Mouse (Mus musculus) limb, embryonic 13.5 days (tissue): ENCODE measurements around the gene Pfn2. TPM values are rescaled to one million over a fixed set of nuclear protein-coding genes. Genes with fewer than 3 reads are reported as not detected.
"Not testable (repeated sequence)": the region's sequence is repeated elsewhere in the genome, so short reads cannot be mapped to it uniquely, and the experiment has no call there.

Experiments used
- ATAC-seq: fragments of 200-750 bp; cut with Nextera tagmentation; 2 replicates; pipeline ENCODE4 v1.8.0; 2017; ENCODE audit warnings: low read depth, moderate number of reproducible peaks, moderate TSS enrichment; ENCODE audit not compliant: low FRiP score
- H3K27ac ChIP-seq: fragments of 300-500 bp; sonication (generic); 2 replicates; pipeline ENCODE4 v1.5.1; 2015; ENCODE audit warnings: inconsistent platforms, mild to moderate bottlenecking, moderate library complexity
- H3K27me3 ChIP-seq: fragments of 300-500 bp; sonication (generic); 2 replicates; pipeline ENCODE4 v1.6.1; 2015; ENCODE audit warnings: mild to moderate bottlenecking, inconsistent platforms
- H3K36me3 ChIP-seq: fragments of 300-500 bp; sonication (generic); 2 replicates; pipeline ENCODE4 v1.6.1; 2015; ENCODE audit warnings: inconsistent platforms, mild to moderate bottlenecking, moderate library complexity
- H3K4me1 ChIP-seq: fragments of 300-500 bp; sonication (generic); 2 replicates; pipeline ENCODE4 v1.6.1; 2015; ENCODE audit warnings: inconsistent platforms
- H3K4me2 ChIP-seq: fragments of 300-500 bp; sonication (generic); replicated peaks from 2 replicates; pipeline ENCODE4 v1.6.1; 2015; ENCODE audit warnings: inconsistent platforms, mild to moderate bottlenecking, moderate library complexity
- H3K4me3 ChIP-seq: fragments of 300-500 bp; sonication (generic); 2 replicates; pipeline ENCODE4 v1.5.1; 2015; ENCODE audit warnings: moderate library complexity, mild to moderate bottlenecking, inconsistent platforms
- H3K9ac ChIP-seq: fragments of 300-500 bp; sonication (generic); 2 replicates; pipeline ENCODE4 v1.6.1; 2015; ENCODE audit warnings: mild to moderate bottlenecking, inconsistent platforms
- H3K9me3 ChIP-seq: fragments of 300-500 bp; sonication (generic); 2 replicates; pipeline ENCODE4 v1.6.1; 2016; ENCODE audit warnings: inconsistent platforms
- WGBS: fragments of 180-500 bp; shearing (Covaris S2); methylation state at CpG from one replicate; pipeline ENCODE4 v1.1.7; 2015; 5-methylcytosine and 5-hydroxymethylcytosine counted together
- polyA plus RNA-seq: library from polyadenylated mRNA; unstranded; fragments of >200 nt; fragmentation: Nextera tagmentation; extraction: Ambion mirVana; gene quantifications from 2 replicates; pipeline ENCODE4 v1.2.1, GENCODE M21; 2015

Pfn2 gene
- 176 and 177 TPM in 2 replicates for polyA plus RNA-seq

DNA sequence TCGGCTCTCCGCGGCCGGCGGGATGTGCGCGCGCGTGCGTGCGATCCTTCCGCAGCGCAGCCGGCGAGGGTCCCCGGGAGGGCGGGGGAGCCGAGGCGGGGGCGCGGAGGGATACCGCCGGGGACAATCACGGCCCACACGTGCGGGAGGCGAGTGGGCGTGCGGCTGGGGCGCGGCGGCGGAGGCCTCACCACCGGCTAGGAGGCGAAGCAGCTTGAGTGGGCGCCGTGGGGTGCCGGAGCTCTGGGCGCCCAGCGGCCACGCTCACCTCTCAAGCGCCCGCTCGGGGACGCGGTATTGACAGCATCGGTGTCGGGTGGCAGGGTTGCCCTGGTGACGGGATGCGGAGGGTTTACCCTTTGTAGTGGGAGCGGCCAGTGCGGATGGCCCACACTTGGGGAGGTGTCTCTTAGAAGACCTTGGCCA, at the start of gene Pfn2:
Gene Pfn2 (minus strand): TSS at position 320 of the 426 bp plus-strand sequence.
- H3K9ac ChIP-seq: peak within 1 kb of the TSS; percentile 94
- no peaks in the 10 kb centered on the region; the same call in 1 of the 2 replicates for H3K9me3 ChIP-seq

DNA sequence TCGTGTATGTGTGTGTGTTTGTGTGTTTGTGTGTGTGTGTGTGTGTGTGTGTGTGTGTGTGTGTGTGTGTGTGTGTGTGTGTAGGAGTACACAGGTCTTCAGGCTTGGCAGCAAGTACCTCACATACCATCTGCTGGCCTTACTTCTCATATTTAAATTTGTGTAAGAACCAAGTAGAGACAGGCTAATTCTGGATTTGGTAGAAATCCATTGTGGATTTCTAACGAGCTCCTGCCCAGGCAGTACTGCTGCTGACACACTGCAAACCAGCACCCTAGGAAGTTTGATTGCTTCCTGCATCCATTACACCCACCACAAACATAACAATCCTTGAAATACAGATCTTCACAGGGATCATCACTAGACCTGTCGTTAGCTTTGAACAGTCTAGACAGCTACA, 35.1 kb upstream of the Pfn2 start:
- Histone ChIP-seq H3K27me3 (no peaks in the 10 kb centered on the region), H3K27ac (no peak overlapping the region), H3K9me3 (peaks cover 3% of the 10 kb centered on the region; the same call in 1 of the 2 replicates), H3K4me2 (no peak overlapping the region), H3K4me1 (no peaks in the 10 kb centered on the region), H3K36me3 (no peaks in the 10 kb centered on the region), H3K9ac (no peak overlapping the region), H3K4me3 (no peak overlapping the region)
- ATAC-seq: no peak
- WGBS: 67% methylated on average over 3 of the region's 3 CpGs

More for the DNA sequence above, at the start of gene Pfn2:
- peaks cover 19% of the 10 kb centered on the region for H3K4me1 ChIP-seq
- H3K27me3 ChIP-seq: no peaks in the 10 kb centered on the region
- H3K4me2 ChIP-seq: peak within 1 kb of the TSS; percentile 76
- WGBS: under 1% methylated on average over 51 of the region's 52 CpGs
- H3K27ac ChIP-seq: peak within 1 kb of the TSS; percentile 92
- peak; percentile 85 for ATAC-seq
- H3K4me3 ChIP-seq: peak within 1 kb of the TSS; percentile 95
- H3K36me3 ChIP-seq: peaks cover 12% of the 10 kb centered on the region

DNA sequence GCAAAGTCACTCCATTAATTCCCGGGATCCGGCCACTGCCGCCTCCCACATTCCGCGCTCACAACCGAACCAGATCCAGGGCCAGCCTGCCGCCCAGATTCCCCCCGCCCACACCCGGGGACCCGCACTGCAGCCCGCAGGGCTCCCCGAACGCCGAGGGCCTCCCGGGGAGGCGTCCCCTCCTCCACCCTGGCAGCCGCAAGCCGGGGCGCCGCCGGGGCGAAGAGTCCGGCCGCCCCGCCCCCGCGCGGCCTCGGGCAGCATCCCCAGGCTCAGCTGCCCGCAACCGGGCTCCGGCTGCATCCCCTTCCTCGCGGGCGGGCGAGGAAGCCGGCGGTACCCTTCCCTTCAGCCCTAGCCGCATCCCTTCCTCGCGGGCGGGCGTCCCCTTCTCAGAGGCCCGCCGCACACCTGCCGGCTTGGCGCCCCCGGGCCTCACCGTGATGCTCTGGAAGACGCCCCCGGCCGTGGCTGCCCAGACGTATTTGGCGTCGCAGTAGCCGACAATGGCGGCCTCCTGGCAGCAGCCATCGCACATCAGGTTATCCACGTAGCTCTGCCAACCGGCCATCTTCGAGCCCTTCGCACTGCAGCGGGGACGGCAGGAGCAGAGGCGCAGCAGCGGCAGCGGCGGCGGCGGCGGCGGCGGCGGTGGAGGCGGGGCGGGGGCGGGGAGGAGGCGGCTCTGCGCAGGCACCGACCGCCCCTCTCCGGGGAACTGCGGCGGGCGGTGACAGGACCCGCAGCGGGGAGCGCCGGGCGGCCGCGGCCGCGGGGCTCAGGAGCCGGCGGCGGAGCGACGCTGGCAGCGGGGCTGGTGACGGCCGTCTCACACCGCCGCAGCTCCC, 743 bp downstream of the Pfn2 start:
- peak; percentile 89 for ATAC-seq
- peak overlapping the region; percentile 95 for H3K4me3 ChIP-seq
- H3K36me3 ChIP-seq: peaks cover 19% of the 10 kb centered on the region
- H3K9me3 ChIP-seq: no peaks in the 10 kb centered on the region; the same call in 1 of the 2 replicates
- no peaks in the 10 kb centered on the region for H3K27me3 ChIP-seq
- peak overlapping the region; percentile 94 for H3K9ac ChIP-seq
- H3K4me2 ChIP-seq: peak overlapping the region; percentile 76
- WGBS: under 1% methylated on average over 61 of the region's 104 CpGs
- peaks cover 19% of the 10 kb centered on the region for H3K4me1 ChIP-seq
- peak overlapping the region; percentile 92 for H3K27ac ChIP-seq

DNA sequence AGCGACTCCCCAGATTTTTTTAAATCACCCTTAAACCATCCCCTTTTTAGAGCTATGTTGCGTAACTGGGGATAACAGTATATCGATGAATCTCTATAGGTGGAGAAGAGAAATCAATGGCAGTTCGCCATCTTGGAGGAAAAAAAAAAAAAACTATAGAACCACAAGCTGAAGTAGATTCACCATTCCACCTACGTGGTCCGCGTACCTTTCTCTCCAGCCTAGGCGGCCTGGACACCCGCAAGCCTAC, 1.3 kb downstream of the Pfn2 start:
- Histone ChIP-seq H3K27me3 (no peaks in the 10 kb centered on the region), H3K9ac (peak overlapping the region; percentile 94), H3K4me2 (peak overlapping the region; percentile 76), H3K4me3 (peak overlapping the region; percentile 95), H3K4me1 (peaks cover 19% of the 10 kb centered on the region), H3K36me3 (peaks cover 23% of the 10 kb centered on the region), H3K27ac (peak overlapping the region; percentile 92), H3K9me3 (no peaks in the 10 kb centered on the region; the same call in 1 of the 2 replicates)
- no peak for ATAC-seq
- WGBS: 1% methylated on average over 9 of the region's 9 CpGs

DNA sequence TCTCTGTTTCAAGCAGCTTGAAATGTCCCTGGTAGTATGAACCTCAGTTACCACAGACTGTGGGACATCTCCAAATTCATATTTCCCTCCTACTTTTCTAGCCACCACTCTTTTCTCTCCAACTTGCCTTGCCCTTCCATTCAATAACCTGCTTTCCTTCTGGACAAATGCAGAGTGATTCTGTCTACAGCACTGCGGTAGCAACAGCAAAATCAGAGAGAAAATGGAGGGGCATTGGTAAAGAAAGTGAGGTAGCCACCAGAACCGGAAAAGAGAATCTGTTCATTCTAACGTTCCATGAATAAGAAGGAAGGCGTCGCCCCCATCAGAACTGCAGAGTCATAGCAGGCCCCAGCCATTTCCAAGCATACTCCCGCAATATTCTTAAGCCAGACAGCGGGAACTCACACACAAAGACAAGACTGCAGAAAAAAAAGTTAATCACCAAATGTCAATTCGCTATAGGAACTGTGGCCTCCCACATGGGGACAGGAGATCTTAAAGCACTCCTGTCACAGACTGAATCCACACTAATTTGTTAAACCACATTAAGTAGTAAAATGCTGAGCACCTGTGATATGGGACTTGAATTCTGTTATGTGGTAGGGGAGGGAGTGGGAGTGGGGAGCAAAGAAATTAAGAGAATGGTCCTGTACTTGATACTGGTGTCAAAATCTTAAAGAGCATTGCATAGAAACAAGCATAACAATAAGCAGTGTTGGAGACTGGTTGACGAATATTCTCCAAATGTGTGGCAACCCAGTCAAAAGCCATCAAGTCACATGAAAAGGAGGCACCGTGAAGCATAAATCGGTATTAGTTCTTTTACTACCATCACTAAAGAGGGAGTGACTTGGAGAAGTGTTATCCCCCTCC, 1.9 kb downstream of the Pfn2 start:
- peaks cover 29% of the 10 kb centered on the region for H3K36me3 ChIP-seq
- H3K4me1 ChIP-seq: peaks cover 19% of the 10 kb centered on the region
- H3K9ac ChIP-seq: peak overlapping the region; percentile 94
- H3K4me3 ChIP-seq: peak overlapping the region; percentile 95
- no peaks in the 10 kb centered on the region; the same call in 1 of the 2 replicates for H3K9me3 ChIP-seq
- H3K27ac ChIP-seq: peak overlapping the region; percentile 92; the same call in 1 of the 2 replicates
- no peaks in the 10 kb centered on the region for H3K27me3 ChIP-seq
- ATAC-seq: no peak
- peak overlapping the region; percentile 76 for H3K4me2 ChIP-seq
- WGBS: 16% methylated on average over 11 of the region's 11 CpGs

DNA sequence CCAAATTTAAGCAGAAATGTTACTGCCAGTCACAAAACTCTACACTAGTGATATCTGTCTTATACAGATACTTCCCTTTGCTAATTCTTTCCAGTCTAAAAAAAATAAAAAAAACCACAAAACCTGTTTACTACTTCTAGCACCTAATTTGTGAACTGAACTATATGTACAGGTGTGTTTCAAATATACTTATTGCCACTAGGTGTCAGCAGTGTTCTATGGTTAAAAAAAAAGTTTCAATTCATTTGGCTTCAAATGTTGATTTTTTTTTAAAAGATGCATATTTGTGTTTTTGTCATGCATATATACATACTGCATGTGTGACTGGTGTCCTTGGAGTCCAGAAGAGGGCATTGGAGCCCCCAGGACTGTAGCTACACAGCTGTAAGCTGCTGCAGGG, 4.1 kb downstream of the Pfn2 start:
- Histone ChIP-seq H3K9ac (no peak overlapping the region), H3K27ac (no peak overlapping the region), H3K4me1 (peaks cover 19% of the 10 kb centered on the region), H3K36me3 (peaks cover 39% of the 10 kb centered on the region), H3K27me3 (no peaks in the 10 kb centered on the region), H3K4me3 (no peak overlapping the region), H3K9me3 (no peaks in the 10 kb centered on the region; the same call in 1 of the 2 replicates), H3K4me2 (no peak overlapping the region)
- no peak for ATAC-seq

DNA sequence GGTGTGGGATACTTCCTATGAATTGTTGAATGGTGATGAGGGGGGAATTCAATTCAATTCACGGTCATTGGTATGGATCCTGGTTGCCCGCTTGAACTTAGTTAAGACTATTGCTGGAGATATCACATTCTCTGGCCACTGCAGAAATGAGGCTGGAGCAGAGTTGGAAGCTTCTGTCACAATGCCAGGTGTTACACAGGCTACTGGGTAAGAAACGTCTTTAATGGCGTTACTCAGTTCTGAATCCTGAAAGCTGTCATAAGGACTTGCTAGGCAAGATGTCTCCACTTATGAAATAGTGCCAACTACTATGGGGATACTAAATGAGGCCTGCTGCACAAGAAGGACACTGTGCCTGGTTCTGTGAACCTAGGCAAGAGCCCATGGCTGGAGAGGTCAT, 11.0 kb downstream of the Pfn2 start:
- WGBS: 88% methylated on average over 4 of the region's 4 CpGs
- no peaks in the 10 kb centered on the region for H3K9me3 ChIP-seq
- H3K4me3 ChIP-seq: no peak overlapping the region
- ATAC-seq: no peak
- no peak overlapping the region for H3K4me2 ChIP-seq
- H3K36me3 ChIP-seq: peaks cover 38% of the 10 kb centered on the region
- H3K9ac ChIP-seq: no peak overlapping the region
- no peaks in the 10 kb centered on the region for H3K4me1 ChIP-seq
- no peaks in the 10 kb centered on the region for H3K27me3 ChIP-seq
- no peak overlapping the region for H3K27ac ChIP-seq

DNA sequence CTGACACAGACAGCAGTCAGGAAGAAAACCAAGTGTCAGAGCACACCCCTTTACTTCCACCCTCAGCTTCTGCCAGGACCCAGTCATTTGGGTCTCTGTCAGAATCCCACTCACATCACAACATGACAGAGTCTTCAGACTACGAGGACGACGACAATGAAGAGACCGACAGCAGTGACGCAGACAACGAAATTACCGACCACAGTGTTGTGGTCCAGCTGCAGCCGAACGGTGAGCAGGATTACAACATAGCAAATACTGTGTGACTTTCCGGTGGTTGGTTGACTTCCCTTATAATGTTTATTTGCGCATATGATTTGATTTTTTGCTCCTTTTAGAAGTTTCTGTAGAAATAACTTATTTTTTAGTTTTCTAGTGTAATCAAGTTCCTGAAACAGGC, 14.3 kb downstream of the Pfn2 start:
- Histone ChIP-seq H3K9ac (no peak overlapping the region), H3K9me3 (no peaks in the 10 kb centered on the region)
- 92% methylated on average over 11 of the region's 11 CpGs for WGBS

DNA sequence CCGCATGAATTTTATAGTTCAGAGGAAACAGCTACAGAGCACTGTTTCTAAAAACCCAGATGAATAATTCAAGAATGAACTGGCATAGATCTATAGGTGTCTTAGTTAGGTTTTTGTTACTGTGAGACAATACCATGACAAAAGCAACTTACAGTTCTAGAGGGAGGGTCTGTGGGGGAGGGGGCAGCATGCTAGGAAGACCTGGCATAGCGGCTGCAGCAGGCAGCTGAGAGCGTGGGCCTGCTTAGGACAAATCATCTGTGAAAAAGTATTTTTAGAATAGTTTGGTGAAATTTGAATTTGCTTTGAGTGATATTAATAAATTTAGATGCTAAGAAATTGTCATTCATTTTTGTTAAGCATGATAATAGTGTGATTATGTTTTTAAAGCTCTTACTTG, 22.0 kb downstream of the Pfn2 start:
- H3K4me3 ChIP-seq: no peak overlapping the region
- no peak overlapping the region for H3K9ac ChIP-seq
- no peaks in the 10 kb centered on the region for H3K4me1 ChIP-seq
- H3K36me3 ChIP-seq: peaks cover 32% of the 10 kb centered on the region
- 98% methylated on average over 3 of the region's 3 CpGs for WGBS
- no peak for ATAC-seq
- H3K27ac ChIP-seq: no peak overlapping the region
- H3K9me3 ChIP-seq: no peaks in the 10 kb centered on the region
- no peak overlapping the region for H3K4me2 ChIP-seq
- H3K27me3 ChIP-seq: no peaks in the 10 kb centered on the region

More for the DNA sequence above, 14.3 kb downstream of the Pfn2 start:
- Histone ChIP-seq H3K4me1 (no peaks in the 10 kb centered on the region), H3K4me3 (no peak overlapping the region), H3K27me3 (no peaks in the 10 kb centered on the region), H3K27ac (no peak overlapping the region), H3K4me2 (no peak overlapping the region), H3K36me3 (peaks cover 27% of the 10 kb centered on the region)
- no peak for ATAC-seq

DNA sequence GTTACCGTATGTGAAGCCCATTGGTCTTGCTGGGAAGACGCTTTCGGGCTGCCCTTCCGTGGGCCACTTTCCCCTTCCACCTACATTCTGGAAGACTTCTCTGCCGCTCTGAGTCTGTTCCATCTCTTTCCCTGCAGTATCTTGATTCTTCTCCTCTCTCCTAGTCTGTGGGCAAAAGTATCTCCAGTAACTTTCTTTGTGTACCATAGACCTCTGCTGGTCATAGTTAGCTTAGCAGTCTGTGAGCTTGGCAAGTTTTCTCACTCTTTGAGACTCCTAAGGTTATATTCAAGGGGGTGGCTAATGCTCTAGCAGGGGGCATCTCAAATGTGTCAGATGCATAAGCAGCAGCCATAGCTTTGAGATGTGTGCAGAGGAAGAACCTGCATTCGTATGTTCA, 32.4 kb downstream of the Pfn2 start:
- Histone ChIP-seq H3K4me1 (no peaks in the 10 kb centered on the region), H3K27ac (no peak overlapping the region), H3K4me3 (no peak overlapping the region), H3K9ac (no peak overlapping the region), H3K27me3 (no peaks in the 10 kb centered on the region), H3K9me3 (no peaks in the 10 kb centered on the region), H3K4me2 (no peak overlapping the region), H3K36me3 (no peaks in the 10 kb centered on the region)
- ATAC-seq: no peak
- 84% methylated on average over 6 of the region's 6 CpGs for WGBS

DNA sequence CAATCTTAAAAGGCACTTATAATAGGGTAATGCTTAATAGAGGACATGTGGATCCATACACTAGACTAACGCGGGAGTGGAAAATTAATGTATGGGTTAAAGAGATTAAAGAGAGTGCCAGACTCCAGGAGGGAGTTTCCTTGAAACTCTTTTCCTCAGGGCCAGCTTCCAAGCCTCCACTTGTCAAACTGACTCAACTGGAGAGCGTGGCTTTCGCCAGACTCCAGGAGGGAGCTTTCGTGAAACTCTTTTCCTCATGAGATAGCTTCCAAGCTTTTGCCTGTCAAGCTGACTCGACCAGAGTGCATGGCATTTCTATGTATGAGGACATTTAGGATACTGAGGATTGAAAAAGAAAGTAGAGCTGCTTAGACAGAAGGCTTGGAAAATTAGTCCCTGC, 52.8 kb downstream of the Pfn2 start:
- not testable (repeated sequence) for ATAC-seq, H3K27ac ChIP-seq, H3K36me3 ChIP-seq, H3K9me3 ChIP-seq, H3K4me3 ChIP-seq, H3K27me3 ChIP-seq, H3K9ac ChIP-seq, H3K4me2 ChIP-seq, H3K4me1 ChIP-seq
- 69% methylated on average over 6 of the region's 6 CpGs for WGBS
